Mouse (Mus musculus): Measurements from ENCODE around the gene Ttc4.

GRCm38 (mm10) chr4:106621428-106621827, 57.3 kb downstream of the Ttc4 start:
- no peak for TF ChIP-seq CTCF (IDR thresholded peaks at IDR 0.05; ENCODE audit: low read depth, low read length)
- no peak for TF ChIP-seq POLR2A (IDR thresholded peaks at IDR 0.05; ENCODE audit: extremely low read depth, insufficient read depth, low read length)
